Mouse (Mus musculus) testis, adult 2 months (tissue): Measurements from ENCODE around the gene Mindy4.

Experiments
- CTCF ChIP-seq: fragments of 200-500 bp; IDR thresholded peaks from 2 replicates; pipeline ENCODE4 v1.5.1; 2012; ENCODE audit warnings: low read depth, mild to moderate bottlenecking, inconsistent platforms, low read length, moderate library complexity; ENCODE audit not compliant: control insufficient read depth, insufficient read depth, insufficient replicate concordance
- POLR2A ChIP-seq: fragments of 200-500 bp; IDR thresholded peaks from 2 replicates; pipeline ENCODE4 v1.6.1; 2012; ENCODE audit warnings: low read depth, mild to moderate bottlenecking, inconsistent platforms, low read length, moderate library complexity; ENCODE audit not compliant: control insufficient read depth

- TF ChIP-seq CTCF: no peak
- TF ChIP-seq POLR2A: no peak
These were observed 31.5 kb upstream of the Mindy4 start for GRCm38 (mm10) chr6:55171638-55172037.
